Mouse (Mus musculus): Measurements from ENCODE around the gene Wfikkn2. TPM values are rescaled to one million over a fixed set of nuclear protein-coding genes. Genes with fewer than 3 reads are reported as not detected.

Gene Wfikkn2
- total and polyA plus RNA-seq, 3 experiments: 0.04 to 0.11 (median 0.08) TPM

DNA sequence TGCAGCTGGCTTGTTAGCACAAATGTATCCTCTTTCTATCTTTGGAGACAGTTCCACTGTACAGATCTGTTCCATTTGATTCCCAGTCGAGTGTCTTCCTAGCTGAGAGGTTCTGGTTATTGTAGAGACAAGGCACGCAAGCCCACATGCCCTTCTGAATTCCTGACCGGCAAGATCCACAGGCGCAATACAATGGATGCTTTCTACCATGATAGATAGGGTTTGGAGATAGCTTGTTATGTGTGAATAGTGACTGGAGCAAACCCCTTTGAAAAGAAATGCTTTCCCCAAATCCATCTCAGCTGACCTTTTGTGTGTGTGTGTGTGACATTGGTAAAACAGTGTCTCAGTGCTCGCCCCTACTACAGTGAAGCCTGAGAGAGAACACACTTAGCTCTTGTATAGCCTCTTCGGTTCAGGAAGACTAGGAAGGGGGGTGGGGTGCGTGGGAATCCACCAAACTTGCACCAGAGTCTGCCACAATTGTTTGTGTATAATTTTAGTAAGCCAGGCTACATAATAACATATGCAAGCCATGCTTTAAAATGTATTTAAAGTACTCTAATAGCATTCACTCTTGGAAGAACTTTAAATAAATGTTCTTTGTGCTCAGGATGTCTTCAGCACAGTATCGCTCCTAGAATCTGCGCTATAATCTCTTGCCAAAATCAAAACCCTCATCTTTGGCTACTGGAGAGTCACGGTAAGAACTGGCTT, 39.2 kb downstream of the Wfikkn2 start:
- in situ Hi-C loops (cut with MboI; ENCODE audit: low pct_ligation_motif_present, low pct_unique_long_range_greater_than_20kb, low sequenced_read_pairs): no loop called here
- TF ChIP-seq CTCF (conservative IDR thresholded peaks at IDR 0.05 in 1 of 2, IDR thresholded peaks at IDR 0.05 in 1 of 2; ENCODE audit: low read depth in 2 of 2, low read length in 2 of 2) (no peak), MAZ (IDR thresholded peaks at IDR 0.05; ENCODE audit: low read depth, low read length) (no peak), BHLHE40 (IDR thresholded peaks at IDR 0.05; ENCODE audit: low read depth, low read length) (no peak), E2F4 (IDR thresholded peaks at IDR 0.05; ENCODE audit: insufficient replicate concordance, low read depth, low read length) (no peak), JUN (IDR thresholded peaks at IDR 0.05; ENCODE audit: insufficient read depth, low read depth, low read length) (no peak), SIN3A (IDR thresholded peaks at IDR 0.05; ENCODE audit: low read length) (no peak), USF1 (IDR thresholded peaks at IDR 0.05; ENCODE audit: low read depth, low read length) (no peak), EP300 (IDR thresholded peaks at IDR 0.05; ENCODE audit: low read length) (no peak), MAFK (IDR thresholded peaks at IDR 0.05; ENCODE audit: insufficient replicate concordance, low read length) (no peak)

DNA sequence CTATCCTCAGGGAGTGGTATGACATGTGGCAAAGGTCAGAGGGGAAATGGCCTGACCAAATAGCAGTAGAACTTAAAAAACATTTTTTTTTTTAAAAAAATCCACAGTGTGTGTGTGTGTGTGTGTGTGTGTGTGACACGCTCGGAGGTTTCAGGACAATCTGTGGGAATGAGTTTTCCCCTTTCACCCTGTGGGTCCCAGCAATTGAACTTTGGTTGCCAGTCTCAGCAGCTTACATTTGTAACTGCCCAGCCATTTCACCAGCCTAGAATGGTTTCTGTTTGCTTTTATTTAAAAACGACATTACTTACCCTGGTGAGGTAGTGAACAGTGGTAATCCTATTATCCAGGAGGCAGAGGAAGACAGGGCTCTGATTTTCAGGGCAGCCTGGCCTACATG, 42.7 kb downstream of the Wfikkn2 start:
- H3K9ac ChIP-seq (ENCODE audit: insufficient read depth, low read depth): no peak overlapping the region
- H3K4me1 ChIP-seq (ENCODE audit: control insufficient read depth in 1 of 2, insufficient read depth in 2 of 2): peaks cover 0 to 10% of the 10 kb centered on the region in 2 experiments; a peak in 2 of 4 replicates
- dilution Hi-C loops (cut with MboI; ENCODE audit: extremely low pct_ligation_motif_present, extremely low pct_unique_long_range_greater_than_20kb, low sequenced_read_pairs): no loop called here
- DNase-seq (ENCODE audit: extremely low read depth): no peak
- no peaks in the 10 kb centered on the region for H3K79me2 ChIP-seq (replicated peaks; ENCODE audit: control insufficient read depth, extremely low read depth, insufficient read depth, poor library complexity, severe bottlenecking)
- H3K4me2 ChIP-seq (ENCODE audit: insufficient read depth, low read depth, poor library complexity, severe bottlenecking): no peak overlapping the region
- H3K4me3 ChIP-seq (replicated peaks in 1 of 3; ENCODE audit: low read depth in 2 of 3, low read length in 2 of 3, poor library complexity in 1 of 3): no peak overlapping the region
- no peak overlapping the region for H3K27ac ChIP-seq (ENCODE audit: insufficient read depth, low read depth)
- TF ChIP-seq ZKSCAN1 (IDR thresholded peaks at IDR 0.05; ENCODE audit: borderline replicate concordance, low read depth, low read length) (no peak), PAX5 (IDR thresholded peaks at IDR 0.05; ENCODE audit: low read length) (no peak), SMC3 (IDR thresholded peaks at IDR 0.05; ENCODE audit: low read depth, low read length) (no peak), TCF12 (IDR thresholded peaks at IDR 0.05; ENCODE audit: low read depth, low read length) (no peak), USF1 (IDR thresholded peaks at IDR 0.05; ENCODE audit: low read depth, low read length) (no peak), RCOR1 (conservative IDR thresholded peaks at IDR 0.05; ENCODE audit: low read depth, low read length) (no peak), CTCF (conservative IDR thresholded peaks at IDR 0.05 in 1 of 2, IDR thresholded peaks at IDR 0.05 in 1 of 2; ENCODE audit: low read depth in 2 of 2, low read length in 2 of 2) (no peak), NELFE (IDR thresholded peaks at IDR 0.05; ENCODE audit: low read depth, low read length) (no peak), USF2 (conservative IDR thresholded peaks at IDR 0.05; ENCODE audit: low read depth, low read length) (no peak), ZMIZ1 (IDR thresholded peaks at IDR 0.05; ENCODE audit: low read depth, low read length) (no peak)
- no peaks in the 10 kb centered on the region for H3K9me3 ChIP-seq (replicated peaks; ENCODE audit: low read length)
- peaks cover 2% of the 10 kb centered on the region for H3K27me3 ChIP-seq (replicated peaks)
- H3K36me3 ChIP-seq (replicated peaks in 1 of 2; ENCODE audit: control insufficient read depth in 1 of 2, insufficient read depth in 1 of 2, low read length in 1 of 2): no peaks in the 10 kb centered on the region
- in situ Hi-C loops (cut with MboI; ENCODE audit: low pct_ligation_motif_present, low pct_unique_long_range_greater_than_20kb, low sequenced_read_pairs): no loop called here

More for the DNA sequence above, 39.2 kb downstream of the Wfikkn2 start:
- no peak overlapping the region for H3K4me2 ChIP-seq (ENCODE audit: insufficient read depth, low read depth, poor library complexity, severe bottlenecking)
- dilution Hi-C loops (cut with MboI; ENCODE audit: extremely low pct_ligation_motif_present, extremely low pct_unique_long_range_greater_than_20kb, low sequenced_read_pairs): no loop called here
- H3K4me1 ChIP-seq (ENCODE audit: control insufficient read depth in 1 of 2, insufficient read depth in 2 of 2): peaks cover 0 to 14% of the 10 kb centered on the region in 2 experiments; a peak in 2 of 4 replicates
- H3K27me3 ChIP-seq (replicated peaks): peaks cover 5% of the 10 kb centered on the region
- no peaks in the 10 kb centered on the region for H3K9me3 ChIP-seq (replicated peaks; ENCODE audit: low read length)
- H3K79me2 ChIP-seq (replicated peaks; ENCODE audit: control insufficient read depth, extremely low read depth, insufficient read depth, poor library complexity, severe bottlenecking): peaks cover 1% of the 10 kb centered on the region; the same call in 1 of the 2 replicates
- no peaks in the 10 kb centered on the region for H3K36me3 ChIP-seq (replicated peaks in 1 of 2; ENCODE audit: control insufficient read depth in 1 of 2, insufficient read depth in 1 of 2, low read length in 1 of 2)
- no peak overlapping the region for H3K4me3 ChIP-seq (replicated peaks in 1 of 3; ENCODE audit: low read depth in 2 of 3, low read length in 2 of 3, poor library complexity in 1 of 3)
- DNase-seq (ENCODE audit: extremely low read depth): no peak
- H3K27ac ChIP-seq (ENCODE audit: insufficient read depth, low read depth): no peak overlapping the region
- no peak overlapping the region for H3K9ac ChIP-seq (ENCODE audit: insufficient read depth, low read depth)

Measured in CH12.LX (cell line).